Comparison of ENCODE assay signal across 14 mouse cellular contexts in genomic region chr14:79440655-79441054, GRCm38 (mm10).
"Had no signal": no experiment of that assay in that cellular context is flagged by ENCODE, and none has a peak within 500 bp of the region (broad histone marks: within the 10 kb centered on the region; RNA-seq: fewer than 3 reads in every experiment).

No protein-coding gene starts in this region.

- DNase-seq: kidney, adult 18-20 months; kidney, postnatal 10 days; kidney, postnatal 4 days; left cerebral cortex, postnatal 4 days; liver, embryonic 13.5 days; lung, embryonic 14.5 days; lung, postnatal 10 days; lung, postnatal 4 days; right cerebral cortex, postnatal 14 days; thymus, postnatal 4 days had no signal

- H3K4me1 ChIP-seq: limb, embryonic 13.5 days; liver, embryonic 13.5 days had no signal

- H3K36me3 ChIP-seq: limb, embryonic 13.5 days; liver, embryonic 13.5 days; midbrain, embryonic 10.5 days had no signal

- H3K9me3 ChIP-seq: limb, embryonic 13.5 days; liver, embryonic 13.5 days had no signal

- H3K27me3 ChIP-seq: limb, embryonic 13.5 days; liver, embryonic 13.5 days had no signal

- H3K4me3 ChIP-seq: layer of hippocampus, adult 2 months; limb, embryonic 13.5 days; liver, embryonic 13.5 days; midbrain, embryonic 10.5 days had no signal

- ATAC-seq: midbrain, embryonic 16.5 days had no signal
